ENCODE assay signal across 8 mouse cellular contexts in genomic region chr11:72050168-72050894, GRCm38 (mm10). TPM values are rescaled to one million over a fixed set of nuclear protein-coding genes. Genes with fewer than 3 reads are reported as not detected.
DNase-seq lines count a peak whose midpoint lies in the region; ATAC-seq and TF ChIP-seq lines count a peak whose summit lies in the region.

No protein-coding gene starts in this region.

- no peak overlapping the region for H3K9ac ChIP-seq in kidney, postnatal 0 days (ENCODE audit: low read depth, low read length)
- peak overlapping the region; percentile 81 for H3K9ac ChIP-seq in midbrain, embryonic 13.5 days (replicated peaks)

- H3K9me3 ChIP-seq in kidney, postnatal 0 days (replicated peaks; ENCODE audit: low read length) = no peaks in the 10 kb centered on the region
- H3K9me3 ChIP-seq in hindbrain, embryonic 10.5 days = no peaks in the 10 kb centered on the region
- H3K9me3 ChIP-seq in midbrain, embryonic 13.5 days = no peaks in the 10 kb centered on the region

- peaks cover 14% of the 10 kb centered on the region for H3K4me1 ChIP-seq in kidney, postnatal 0 days (replicated peaks; ENCODE audit: insufficient read depth, low read length)
- H3K4me1 ChIP-seq in cortical plate, adult 2 months (ENCODE audit: control insufficient read depth, insufficient read depth, low read length) = peaks cover 2% of the 10 kb centered on the region; the same call in 1 of the 2 replicates
- peaks cover 20% of the 10 kb centered on the region for H3K4me1 ChIP-seq in hindbrain, embryonic 10.5 days (replicated peaks)
- peaks cover 25% of the 10 kb centered on the region for H3K4me1 ChIP-seq in midbrain, embryonic 13.5 days (replicated peaks)

- TF ChIP-seq POLR2A in cortical plate, adult 2 months (IDR thresholded peaks at IDR 0.05; ENCODE audit: extremely low read depth, insufficient read depth, low read length) = no peak

- TF ChIP-seq CTCF in kidney, postnatal 0 days (IDR thresholded peaks at IDR 0.05; ENCODE audit: low read depth) = no peak
- no peak for TF ChIP-seq CTCF in cortical plate, adult 2 months (IDR thresholded peaks at IDR 0.05; ENCODE audit: extremely low read depth, insufficient read depth, low read length)

- H3K4me2 ChIP-seq in kidney, postnatal 0 days (ENCODE audit: low read length) = peak overlapping the region; percentile 86
- H3K4me2 ChIP-seq in midbrain, embryonic 13.5 days (replicated peaks) = peak overlapping the region; percentile 84

- 22% methylated on average over 14 of the region's 14 CpGs for WGBS in kidney, postnatal 0 days
- WGBS in hindbrain, embryonic 10.5 days = 23% methylated on average over 14 of the region's 14 CpGs
- 26% methylated on average over 14 of the region's 14 CpGs for WGBS in midbrain, embryonic 13.5 days

- H3K27ac ChIP-seq in kidney, postnatal 0 days = no peak overlapping the region
- no peak overlapping the region for H3K27ac ChIP-seq in cortical plate, adult 2 months (ENCODE audit: insufficient read depth, low read length)
- peak overlapping the region; percentile 81; the same call in 1 of the 2 replicates for H3K27ac ChIP-seq in hindbrain, embryonic 10.5 days
- no peak overlapping the region for H3K27ac ChIP-seq in midbrain, embryonic 13.5 days

- 0 out of 2 replicates have a peak, but pooled peaks cover 4% of the 10 kb centered on the region for H3K36me3 ChIP-seq in kidney, postnatal 0 days (ENCODE audit: insufficient read depth, low read length)
- peaks cover 29% of the 10 kb centered on the region for H3K36me3 ChIP-seq in hindbrain, embryonic 10.5 days
- peaks cover 9% of the 10 kb centered on the region; the same call in 1 of the 2 replicates for H3K36me3 ChIP-seq in midbrain, embryonic 13.5 days

- H3K27me3 ChIP-seq in kidney, postnatal 0 days (ENCODE audit: insufficient read depth, low read length) = no peaks in the 10 kb centered on the region; the same call in 1 of the 2 replicates
- peaks cover 58% of the 10 kb centered on the region for H3K27me3 ChIP-seq in hindbrain, embryonic 10.5 days (ENCODE audit: insufficient read depth, poor library complexity, severe bottlenecking)
- peaks cover 39% of the 10 kb centered on the region for H3K27me3 ChIP-seq in midbrain, embryonic 13.5 days

- peak; percentile 16 for DNase-seq in kidney, postnatal 0 days (ENCODE audit: low spot score)
- no peak for DNase-seq in kidney, adult 11 months
- DNase-seq in hindbrain, embryonic 10.5 days (ENCODE audit: low spot score) = peak; percentile 16
- DNase-seq in thymus, postnatal 0 days (ENCODE audit: low spot score) = no peak
- no peak for DNase-seq in urinary bladder, postnatal 4 days (ENCODE audit: low spot score in 2 of 2)
- DNase-seq in kidney, adult 8-10 months = no peak

- H3K4me3 ChIP-seq in kidney, postnatal 0 days (replicated peaks; ENCODE audit: low read depth, low read length) = peak overlapping the region; percentile 38
- H3K4me3 ChIP-seq in cortical plate, adult 2 months (ENCODE audit: insufficient read depth, low read length) = peak overlapping the region; percentile 45
- H3K4me3 ChIP-seq in hindbrain, embryonic 10.5 days = peak overlapping the region; percentile 67
- peak overlapping the region; percentile 58 for H3K4me3 ChIP-seq in midbrain, embryonic 13.5 days (replicated peaks)

- ATAC-seq in kidney, postnatal 0 days (replicated peaks; ENCODE audit: low FRiP score, low read depth) = no peak
- ATAC-seq in midbrain, embryonic 13.5 days = peak; percentile 37

RNA-seq across cellular contexts. Expression of gene Pimreg, which starts 8.5 kb away (rescaled TPM):
- polyA plus RNA-seq in kidney, postnatal 0 days (2015; fragmentation: Nextera tagmentation; extraction: Ambion mirVana) = 54.8 and 58.1 TPM in 2 replicates
- polyA plus RNA-seq in cortical plate, adult 2 months (2012; rRNA removed) = 0.61 and 0.92 TPM in 2 replicates
- 228 and 229 TPM in 2 replicates for polyA plus RNA-seq in hindbrain, embryonic 10.5 days (2016; fragmentation: Nextera tagmentation; extraction: Ambion mirVana)
- polyA plus RNA-seq in midbrain, embryonic 13.5 days (2015; fragmentation: Nextera tagmentation; extraction: Ambion mirVana) = 79.0 and 80.7 TPM in 2 replicates
- 74.2 and 88.2 TPM in 2 replicates for polyA plus RNA-seq in thymus, postnatal 0 days (2015; fragmentation: Nextera tagmentation; extraction: Ambion mirVana)

RNA-seq across cellular contexts. Expression of gene Aipl1, which starts 13.0 kb away (rescaled TPM):
- polyA plus RNA-seq in kidney, postnatal 0 days (2015; fragmentation: Nextera tagmentation; extraction: Ambion mirVana) = 0.38 and 0.41 TPM in 2 replicates
- 0.04 and 0.06 TPM in 2 replicates for polyA plus RNA-seq in cortical plate, adult 2 months (2012; rRNA removed)
- polyA plus RNA-seq in hindbrain, embryonic 10.5 days (2016; fragmentation: Nextera tagmentation; extraction: Ambion mirVana) = 0.31 and 0.55 TPM in 2 replicates
- polyA plus RNA-seq in midbrain, embryonic 13.5 days (2015; fragmentation: Nextera tagmentation; extraction: Ambion mirVana) = 0.43 and 0.63 TPM in 2 replicates
- polyA plus RNA-seq in thymus, postnatal 0 days (2015; fragmentation: Nextera tagmentation; extraction: Ambion mirVana) = 1.2 and 1.6 TPM in 2 replicates

Comparison
In these comparisons a context has a peak if more than half of its experiments do, and no peak if none do; other contexts are left out.
1. DNase-seq: peak in kidney, postnatal 0 days (single experiment) and hindbrain, embryonic 10.5 days (single experiment); none in kidney, adult 11 months (single experiment), thymus, postnatal 0 days (single experiment), urinary bladder, postnatal 4 days (0 of 2) and kidney, adult 8-10 months (0 of 2).
2. RNA of gene Pimreg, which starts 8.5 kb away (polyA plus RNA-seq): 228 to 229 TPM in hindbrain, embryonic 10.5 days, 74.2 to 88.2 TPM in thymus, postnatal 0 days, 79.0 to 80.7 TPM in midbrain, embryonic 13.5 days and 54.8 to 58.1 TPM in kidney, postnatal 0 days; 0.61 to 0.92 TPM in cortical plate, adult 2 months; every median in the first group is over 10 times any median in the second.
3. Peak in every context shown above with its lines, with median percentiles within 50 percentile points of each other: H3K4me3 ChIP-seq.